In the genomic region with DNA sequence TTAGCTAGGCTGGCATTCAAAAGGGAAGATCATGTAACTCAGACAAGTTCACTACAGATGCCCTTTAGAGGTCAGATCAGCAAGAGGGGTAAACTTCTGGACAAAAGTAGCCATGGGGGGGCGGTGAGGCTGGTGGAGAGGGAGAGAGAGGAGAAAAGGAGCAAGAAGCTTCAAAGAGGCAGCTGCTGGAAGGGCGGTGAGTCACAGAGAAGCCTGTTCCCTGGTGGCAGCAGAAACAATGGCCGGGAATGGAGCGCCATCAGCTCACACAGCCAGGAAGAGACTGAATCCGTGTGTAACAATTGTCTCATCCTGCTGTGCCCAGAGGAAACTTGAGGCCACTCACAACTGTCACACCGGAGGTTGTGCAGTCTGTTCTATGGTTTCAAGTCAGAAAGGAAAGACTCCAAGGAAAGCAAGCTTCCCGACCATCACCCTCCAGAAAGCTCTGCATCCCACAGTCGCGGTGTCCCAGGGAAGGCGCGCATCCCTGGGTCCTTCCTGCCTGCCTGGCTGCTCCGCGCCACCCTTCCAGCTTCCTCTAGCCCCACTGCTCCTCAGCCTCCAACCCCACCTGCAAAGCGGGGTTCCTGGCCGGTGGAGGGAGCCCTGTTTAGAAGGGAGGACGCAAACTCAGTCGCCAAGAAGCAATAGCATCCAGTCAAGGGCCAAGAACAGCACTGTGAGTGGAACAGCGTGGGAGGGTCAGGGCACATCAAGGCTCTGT, we compare ENCODE assay signal across 8 mouse cellular contexts. TPM values are rescaled to one million over a fixed set of nuclear protein-coding genes. Genes with fewer than 3 reads are reported as not detected.
DNase-seq lines count a peak whose midpoint lies in the region; ATAC-seq lines count a peak whose summit lies in the region.

No protein-coding gene starts in this region.

- WGBS in kidney, embryonic 15.5 days, result 68% methylated on average over 18 of the region's 18 CpGs
- WGBS in forebrain, embryonic 11.5 days, result 55% methylated on average over 18 of the region's 18 CpGs
- 40% methylated on average over 18 of the region's 18 CpGs for WGBS in hindbrain, embryonic 15.5 days
- WGBS in midbrain, embryonic 14.5 days, result 36% methylated on average over 18 of the region's 18 CpGs

- peak overlapping the region; percentile 84 for H3K27ac ChIP-seq in kidney, embryonic 15.5 days
- H3K27ac ChIP-seq in forebrain, embryonic 11.5 days (ENCODE audit: low read depth, low read length), result peak overlapping the region; percentile 14; the same call in 1 of the 2 replicates
- H3K27ac ChIP-seq in hindbrain, embryonic 15.5 days (replicated peaks), result peak overlapping the region; percentile 61
- peak overlapping the region; percentile 60 for H3K27ac ChIP-seq in midbrain, embryonic 14.5 days (replicated peaks; ENCODE audit: low read depth, low read length)

- intact Hi-C loops in left cerebral cortex, postnatal 4 days (cut with DNase I), result no loop called here

- ATAC-seq in kidney, embryonic 15.5 days (replicated peaks; ENCODE audit: low FRiP score), result no peak
- peak; percentile 57 for ATAC-seq in forebrain, embryonic 11.5 days (replicated peaks; ENCODE audit: low FRiP score)
- ATAC-seq in hindbrain, embryonic 15.5 days (ENCODE audit: low FRiP score, low read depth), result no peak
- 0 out of 2 replicates have a peak, but pooled peaks have one; percentile 40 for ATAC-seq in midbrain, embryonic 14.5 days (ENCODE audit: low FRiP score, low TSS enrichment)
- no peak for ATAC-seq in erythroid progenitor cell, adult 5-6 weeks (replicated peaks; ENCODE audit: low FRiP score, poor library complexity, severe bottlenecking)
- no peak for ATAC-seq in granulocyte monocyte progenitor cell, adult 5-6 weeks (replicated peaks; ENCODE audit: poor library complexity, severe bottlenecking)

- DNase-seq in kidney, adult 18-20 months, result no peak
- peak; percentile 64 for DNase-seq in forebrain, embryonic 11.5 days (ENCODE audit: low spot score)
- DNase-seq in midbrain, embryonic 14.5 days, result peak; percentile 53
- no peak for DNase-seq in left cerebral cortex, postnatal 4 days

- H3K9ac ChIP-seq in kidney, embryonic 15.5 days, result no peak overlapping the region
- no peak overlapping the region for H3K9ac ChIP-seq in forebrain, embryonic 11.5 days (ENCODE audit: low read length)
- H3K9ac ChIP-seq in hindbrain, embryonic 15.5 days, result no peak overlapping the region
- H3K9ac ChIP-seq in midbrain, embryonic 14.5 days (replicated peaks; ENCODE audit: low read length), result no peak overlapping the region

- no peak overlapping the region for H3K4me2 ChIP-seq in kidney, embryonic 15.5 days
- no peak overlapping the region for H3K4me2 ChIP-seq in forebrain, embryonic 11.5 days (ENCODE audit: low read depth, low read length, severe bottlenecking)
- H3K4me2 ChIP-seq in hindbrain, embryonic 15.5 days, result no peak overlapping the region
- H3K4me2 ChIP-seq in midbrain, embryonic 14.5 days (ENCODE audit: low read length), result 0 out of 2 replicates have a peak overlapping the region, but pooled peaks have one; percentile 4

- peaks cover 77% of the 10 kb centered on the region for H3K36me3 ChIP-seq in kidney, embryonic 15.5 days
- H3K36me3 ChIP-seq in forebrain, embryonic 11.5 days (ENCODE audit: control insufficient read depth, insufficient read depth, low read length), result no peaks in the 10 kb centered on the region
- peaks cover 25% of the 10 kb centered on the region for H3K36me3 ChIP-seq in hindbrain, embryonic 15.5 days
- H3K36me3 ChIP-seq in midbrain, embryonic 14.5 days (ENCODE audit: control insufficient read depth, insufficient read depth, low read length), result peaks cover 29% of the 10 kb centered on the region

- no peaks in the 10 kb centered on the region for H3K9me3 ChIP-seq in kidney, embryonic 15.5 days (replicated peaks)
- no peaks in the 10 kb centered on the region for H3K9me3 ChIP-seq in forebrain, embryonic 11.5 days (ENCODE audit: control insufficient read depth, low read length)
- H3K9me3 ChIP-seq in hindbrain, embryonic 15.5 days, result no peaks in the 10 kb centered on the region
- H3K9me3 ChIP-seq in midbrain, embryonic 14.5 days (ENCODE audit: control insufficient read depth, low read length), result no peaks in the 10 kb centered on the region

- H3K27me3 ChIP-seq in kidney, embryonic 15.5 days, result no peaks in the 10 kb centered on the region
- no peaks in the 10 kb centered on the region for H3K27me3 ChIP-seq in forebrain, embryonic 11.5 days (ENCODE audit: control insufficient read depth, insufficient read depth, low read length)
- no peaks in the 10 kb centered on the region for H3K27me3 ChIP-seq in hindbrain, embryonic 15.5 days
- H3K27me3 ChIP-seq in midbrain, embryonic 14.5 days (ENCODE audit: control insufficient read depth, insufficient read depth, low read length), result no peaks in the 10 kb centered on the region

- H3K4me3 ChIP-seq in kidney, embryonic 15.5 days (replicated peaks), result no peak overlapping the region
- H3K4me3 ChIP-seq in forebrain, embryonic 11.5 days (ENCODE audit: low read depth, low read length), result no peak overlapping the region
- no peak overlapping the region for H3K4me3 ChIP-seq in hindbrain, embryonic 15.5 days
- H3K4me3 ChIP-seq in midbrain, embryonic 14.5 days (replicated peaks; ENCODE audit: low read depth, low read length), result no peak overlapping the region

- H3K4me1 ChIP-seq in kidney, embryonic 15.5 days, result peaks cover 4% of the 10 kb centered on the region; the same call in 1 of the 2 replicates
- no peaks in the 10 kb centered on the region for H3K4me1 ChIP-seq in forebrain, embryonic 11.5 days (replicated peaks; ENCODE audit: control insufficient read depth, insufficient read depth, low read length)
- H3K4me1 ChIP-seq in hindbrain, embryonic 15.5 days (replicated peaks), result peaks cover 6% of the 10 kb centered on the region
- no peaks in the 10 kb centered on the region for H3K4me1 ChIP-seq in midbrain, embryonic 14.5 days (ENCODE audit: control insufficient read depth, insufficient read depth, low read length)

RNA-seq across cellular contexts. Expression of a gene that starts 9.2 kb away (rescaled TPM):
- polyA plus RNA-seq in kidney, embryonic 15.5 days (2015; fragmentation: Nextera tagmentation; extraction: Ambion mirVana), result 1,359 and 1,501 TPM in 2 replicates
- polyA plus RNA-seq in forebrain, embryonic 11.5 days (2014; fragmentation: Nextera tagmentation; extraction: Ambion mirVana), result 1,077 and 1,117 TPM in 2 replicates
- polyA plus RNA-seq in hindbrain, embryonic 15.5 days (2015; fragmentation: Nextera tagmentation; extraction: Ambion mirVana), result 710 and 778 TPM in 2 replicates
- polyA plus RNA-seq in midbrain, embryonic 14.5 days (2014; fragmentation: Nextera tagmentation; extraction: Ambion mirVana), result 695 and 865 TPM in 2 replicates
- total RNA-seq in erythroid progenitor cell, adult 5-6 weeks (2015; ENCODE audit: low replicate concordance), result 680 and 1,163 TPM in 2 replicates
- 771 and 878 TPM in 2 replicates for total RNA-seq in erythroid progenitor cell, adult 5-6 weeks (2017; ENCODE audit: low replicate concordance)
- total RNA-seq in left cerebral cortex, postnatal 4 days (2021), result 100 to 1,000 TPM; 830 to 890 TPM
- total RNA-seq in granulocyte monocyte progenitor cell, adult 5-6 weeks (2014; fragmentation: Nextera tagmentation), result 4,638 and 5,139 TPM in 2 replicates
- 3,883 and 3,979 TPM in 2 replicates for total RNA-seq in granulocyte monocyte progenitor cell, adult 5-6 weeks (2017)

Comparison
In these comparisons a context has a peak if more than half of its experiments do, and no peak if none do; other contexts are left out.
1. ATAC-seq: peak in forebrain, embryonic 11.5 days (single experiment) and midbrain, embryonic 14.5 days (single experiment); none in kidney, embryonic 15.5 days (single experiment), hindbrain, embryonic 15.5 days (single experiment), erythroid progenitor cell, adult 5-6 weeks (single experiment) and granulocyte monocyte progenitor cell, adult 5-6 weeks (single experiment).
2. H3K27ac ChIP-seq: peak in every context shown above with its lines; median percentile 84 in kidney, embryonic 15.5 days; 61 in hindbrain, embryonic 15.5 days; 60 in midbrain, embryonic 14.5 days; 14 in forebrain, embryonic 11.5 days.
3. DNase-seq: peak in forebrain, embryonic 11.5 days (single experiment) and midbrain, embryonic 14.5 days (single experiment); none in kidney, adult 18-20 months (single experiment) and left cerebral cortex, postnatal 4 days (single experiment).